Comparison of ENCODE assay signal across 13 mouse cellular contexts in the genomic region with DNA sequence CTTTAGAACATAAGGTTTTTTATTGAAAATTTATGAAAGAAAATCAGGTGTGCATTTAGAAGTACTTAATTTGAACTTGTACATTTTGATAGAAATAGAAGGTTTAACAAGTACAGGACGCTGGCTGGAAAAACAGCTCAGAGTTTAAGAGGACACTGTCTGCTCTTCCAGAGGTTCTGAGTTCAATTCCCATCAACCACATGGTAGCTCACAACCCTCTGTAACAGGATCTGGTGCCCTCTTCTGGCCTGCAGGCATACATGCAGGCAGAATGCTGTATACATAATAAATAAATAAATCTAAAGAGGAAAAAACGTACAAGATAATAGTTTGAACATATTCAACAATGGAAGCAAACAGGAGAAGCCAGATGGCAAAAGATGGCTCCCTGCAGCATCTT.
A peak's percentile ranks its signal among the peaks of the same experiment; 100 is the strongest.
DNase-seq lines count a peak whose midpoint lies in the region; TF ChIP-seq lines count a peak whose summit lies in the region.
"Had no signal": no experiment of that assay in that cellular context is flagged by ENCODE, and none has a peak within 500 bp of the region (broad histone marks: within the 10 kb centered on the region; RNA-seq: fewer than 3 reads in every experiment).

No protein-coding gene starts in this region.

- DNase-seq in layer of hippocampus, adult 2 months (ENCODE audit: low spot score in 2 of 2), result no peak
- DNase-seq in layer of hippocampus, adult 11-12 months (ENCODE audit: low spot score), result no peak
- DNase-seq in spleen, adult 2 months (ENCODE audit: low read depth in 1 of 2, low spot score in 2 of 2), result peak in 1 of 2 experiments; percentile 37
- DNase-seq in spleen, adult 12 weeks (ENCODE audit: low spot score), result no peak
- DNase-seq in induced T-regulatory cell, adult 2 months (ENCODE audit: low read depth), result peak; percentile 64
- no peak for DNase-seq in Muller cell, postnatal 12 days (ENCODE audit: inconsistent ontology term)
- no peak for DNase-seq in embryo, embryonic 11 days
- DNase-seq: cerebellum, adult 9-11 months; heart, adult 18-20 months; heart, postnatal 4 days had no signal

- no peak overlapping the region for H3K4me3 ChIP-seq in layer of hippocampus, adult 2 months
- no peak overlapping the region for H3K4me3 ChIP-seq in spleen, adult 2 months (ENCODE audit: extremely low read depth, insufficient read depth, insufficient read length)
- H3K4me3 ChIP-seq: intestine, embryonic 15.5 days; midbrain, embryonic 13.5 days had no signal

- H3K27ac ChIP-seq in layer of hippocampus, adult 2 months, result 0 out of 2 replicates have a peak overlapping the region, but pooled peaks have one; percentile 12
- peak overlapping the region; percentile 91; the same call in 1 of the 2 replicates for H3K27ac ChIP-seq in spleen, adult 2 months (ENCODE audit: insufficient read depth, low read length)
- H3K27ac ChIP-seq: intestine, embryonic 15.5 days; midbrain, embryonic 13.5 days had no signal

- H3K4me1 ChIP-seq in spleen, adult 2 months (ENCODE audit: control insufficient read depth, insufficient read depth, insufficient read length), result peaks cover 31% of the 10 kb centered on the region

- 80% methylated on average over 2 of the region's 2 CpGs for WGBS in spleen, adult 2 months

- no peak for TF ChIP-seq POLR2A in spleen, adult 2 months (IDR thresholded peaks at IDR 0.05; ENCODE audit: low read depth, low read length)

- no peaks in the 10 kb centered on the region for H3K36me3 ChIP-seq in spleen, adult 2 months (ENCODE audit: control insufficient read depth, insufficient read depth, low read length)
- H3K36me3 ChIP-seq: G1E; intestine, embryonic 15.5 days; midbrain, embryonic 13.5 days had no signal

- no peaks in the 10 kb centered on the region for H3K27me3 ChIP-seq in spleen, adult 2 months (ENCODE audit: control insufficient read depth, insufficient read depth, low read length)
- H3K27me3 ChIP-seq: intestine, embryonic 15.5 days; midbrain, embryonic 13.5 days had no signal

- TF ChIP-seq CTCF in layer of hippocampus, adult 2 months (conservative IDR thresholded peaks at IDR 0.05), result peak; percentile 65
- no peak for TF ChIP-seq CTCF in spleen, adult 2 months (IDR thresholded peaks at IDR 0.05; ENCODE audit: extremely low read depth, insufficient read depth, insufficient read length, insufficient replicate concordance)
